Mouse (Mus musculus): ENCODE data around the gene Fastkd1. TPM values are rescaled to one million over a fixed set of nuclear protein-coding genes. Genes with fewer than 3 reads are reported as not detected.
"Not testable (repeated sequence)": the region's sequence is repeated elsewhere in the genome, so short reads cannot be mapped to it uniquely, and the experiment has no call there.

The Fastkd1 gene
- 10 to 100 TPM; 16.6 to 19.4 TPM for total RNA-seq (2021)

DNA sequence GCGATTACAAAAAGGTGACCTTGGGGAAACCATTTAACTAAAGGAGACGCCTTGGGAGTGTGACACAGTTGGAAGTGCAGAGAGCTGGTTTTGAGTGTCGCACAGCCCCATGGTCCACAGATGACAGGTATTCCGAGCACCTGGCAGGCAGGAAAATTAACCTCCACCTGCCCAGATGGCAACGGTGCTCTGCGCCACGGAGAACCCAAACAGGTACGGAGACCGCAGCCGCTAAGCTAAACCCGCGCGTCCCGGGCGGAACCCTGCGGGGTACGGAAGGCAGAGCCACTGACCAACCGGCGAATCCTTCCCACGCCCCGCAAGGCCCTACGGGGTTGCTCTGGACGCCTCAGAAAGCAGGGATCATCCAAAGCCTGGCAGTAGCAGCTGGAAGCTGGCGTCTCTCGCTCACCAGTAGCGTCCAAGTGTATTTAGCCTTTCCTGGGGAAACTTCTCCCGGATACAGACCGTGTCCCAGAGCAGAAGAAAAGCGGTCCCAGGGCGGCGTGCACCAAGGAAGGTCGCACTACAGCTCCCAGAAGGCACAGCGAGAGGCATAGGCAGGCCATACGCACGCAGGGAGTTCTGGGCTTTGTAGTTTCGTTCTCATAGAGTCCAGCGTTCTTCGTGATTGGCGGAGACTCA, at the start of gene Fastkd1:
Fastkd1 (minus strand) TSS at position 536 of the 645 bp plus-strand sequence.
- DNase-seq (ENCODE audit: extremely low spot score in 1 of 2, low spot score in 1 of 2), result peak; percentile 67 to 69

DNA sequence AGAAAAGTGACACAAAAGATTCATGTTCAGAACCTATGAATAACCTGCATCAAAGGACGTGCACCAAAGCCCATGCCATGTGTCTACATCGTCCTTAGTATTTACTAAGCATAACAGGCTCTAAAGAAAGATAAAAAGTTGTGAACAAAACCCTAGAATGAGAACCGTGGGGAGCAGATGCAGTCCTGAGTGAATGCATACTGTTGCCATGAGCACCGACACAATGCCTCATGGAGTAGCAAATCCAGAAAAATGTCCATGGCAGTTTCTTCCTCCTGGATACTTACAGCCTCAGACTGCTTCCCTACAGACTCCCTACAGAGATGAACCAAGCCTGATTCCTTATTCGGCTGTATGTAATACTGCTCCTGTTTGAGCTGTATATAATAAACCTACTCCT, 47.7 kb upstream of the Fastkd1 start:
- DNase-seq (ENCODE audit: extremely low spot score in 1 of 2, low spot score in 1 of 2), result no peak

DNA sequence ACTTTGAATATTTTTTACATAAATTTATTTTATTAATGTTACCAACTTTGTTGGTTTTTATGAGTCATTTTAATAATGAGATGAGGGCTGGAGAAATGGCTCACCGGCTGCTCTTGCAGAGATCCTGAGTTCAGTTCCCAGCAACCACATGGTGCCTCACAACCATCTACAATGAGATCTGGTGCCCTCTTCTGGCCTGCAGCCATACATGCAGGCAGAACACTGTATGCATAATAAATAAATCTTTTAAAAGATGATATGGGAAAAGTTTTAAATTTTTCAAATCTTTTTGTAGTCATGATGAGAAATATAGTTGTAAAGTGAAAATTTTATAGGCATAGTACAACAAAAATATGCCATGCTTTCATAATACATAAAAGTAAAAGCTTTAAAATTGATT, 31.8 kb upstream of the Fastkd1 start:
- DNase-seq (ENCODE audit: extremely low spot score in 1 of 2, low spot score in 1 of 2), result no peak

DNA sequence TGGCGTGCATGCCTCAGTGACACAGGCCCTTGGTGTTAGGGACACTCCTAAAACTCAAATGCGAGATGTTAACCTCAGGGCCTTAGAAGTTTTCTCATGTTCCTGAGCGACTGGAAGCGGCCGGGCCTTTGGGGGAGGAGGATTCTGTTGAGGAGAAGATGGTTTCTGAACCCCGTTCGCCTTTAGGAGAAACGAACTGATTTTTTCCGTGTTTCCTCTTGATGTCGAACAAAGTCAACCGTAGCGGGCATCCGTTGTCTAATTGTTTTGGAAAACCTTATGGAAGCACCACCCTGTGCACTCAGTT, 10.2 kb upstream of the Fastkd1 start:
- DNase-seq (ENCODE audit: extremely low spot score in 1 of 2, low spot score in 1 of 2), result no peak

DNA sequence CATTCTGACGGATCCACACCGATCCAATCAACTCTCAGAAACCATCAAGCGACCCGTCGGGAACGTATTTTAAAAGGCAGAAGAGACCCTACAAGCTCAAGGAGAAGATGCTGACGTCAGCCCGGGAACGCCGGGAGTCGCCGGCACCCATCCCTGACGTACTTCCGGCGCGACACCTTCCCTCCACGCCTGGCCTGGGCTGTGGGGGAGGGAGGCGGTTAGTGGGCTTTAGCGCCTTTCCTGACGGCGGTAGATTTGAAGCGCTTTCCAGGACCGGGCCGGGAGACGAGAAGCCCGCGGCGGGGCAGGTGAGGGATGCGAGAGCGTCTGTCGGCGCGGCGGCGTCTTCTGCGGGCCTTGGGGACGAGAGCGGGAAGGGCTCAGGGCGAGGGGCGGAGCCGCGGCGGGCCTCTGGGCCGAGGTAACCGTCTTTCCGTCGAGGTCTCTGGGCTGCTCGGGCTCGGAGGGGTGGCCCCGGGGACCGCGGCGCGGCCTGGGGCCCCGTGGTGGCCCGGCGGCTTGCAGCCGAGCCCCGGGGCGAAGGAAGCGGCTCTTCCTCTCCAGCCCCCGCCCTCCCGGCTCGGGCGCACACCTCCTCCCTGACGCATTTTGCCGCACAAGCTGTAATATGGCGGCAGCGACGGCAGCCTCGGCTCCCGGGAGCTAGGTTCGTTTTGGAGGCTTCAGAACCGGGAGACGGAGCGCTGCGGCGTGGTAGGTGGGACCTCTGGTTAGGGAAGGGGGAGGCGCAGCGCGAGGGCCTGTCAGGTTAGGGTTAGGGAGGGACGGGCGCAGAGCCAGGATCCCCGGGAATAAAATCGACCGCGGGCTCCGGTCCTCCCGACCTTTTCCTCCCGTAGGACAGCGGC, 9.6 kb upstream of the Fastkd1 start:
- peak; percentile 92 to 94 for DNase-seq (ENCODE audit: extremely low spot score in 1 of 2, low spot score in 1 of 2)

DNA sequence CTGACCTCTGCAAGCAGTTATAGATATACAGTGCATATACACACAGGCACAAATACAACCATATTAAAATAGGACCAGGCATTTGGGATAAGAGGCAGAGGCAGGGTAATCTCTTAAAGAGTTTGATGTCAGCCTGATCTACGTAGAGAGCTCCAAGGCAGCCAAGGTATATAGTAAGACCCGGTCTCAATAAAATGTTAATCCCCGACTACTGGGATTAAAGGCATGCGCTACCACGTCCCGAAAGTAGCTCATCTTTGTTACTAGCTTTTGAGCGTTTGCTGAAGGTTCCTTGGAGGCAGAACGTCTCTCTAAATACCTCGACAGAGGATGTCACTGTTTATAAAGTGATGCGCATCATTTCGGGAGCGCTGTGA, 8.9 kb upstream of the Fastkd1 start, which contains the start of gene Ppig:
Ppig (plus strand) TSS at position 273 of the 377 bp plus-strand sequence.
- DNase-seq (ENCODE audit: extremely low spot score in 1 of 2, low spot score in 1 of 2), result no peak

DNA sequence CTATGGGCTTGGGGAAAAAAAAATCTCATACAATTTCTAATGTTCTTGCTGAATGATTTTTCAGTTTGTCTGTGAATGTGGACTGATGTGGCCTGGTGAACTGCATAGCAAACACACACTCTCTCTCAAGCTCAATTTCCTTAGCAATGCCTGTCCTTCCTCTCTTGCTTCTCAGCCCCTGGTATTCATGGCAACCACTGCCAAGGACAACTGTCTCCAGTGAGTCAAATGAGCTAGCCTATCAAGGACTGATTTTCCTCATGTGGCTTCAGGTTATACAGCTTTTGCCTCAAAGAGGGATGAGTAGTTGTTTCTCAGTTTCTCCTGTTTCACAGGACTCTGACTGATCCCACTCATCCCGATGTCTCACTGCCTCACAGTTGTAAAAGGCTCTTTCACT, 5.8 kb upstream of the Fastkd1 start:
- DNase-seq (ENCODE audit: extremely low spot score in 1 of 2, low spot score in 1 of 2), result no peak

DNA sequence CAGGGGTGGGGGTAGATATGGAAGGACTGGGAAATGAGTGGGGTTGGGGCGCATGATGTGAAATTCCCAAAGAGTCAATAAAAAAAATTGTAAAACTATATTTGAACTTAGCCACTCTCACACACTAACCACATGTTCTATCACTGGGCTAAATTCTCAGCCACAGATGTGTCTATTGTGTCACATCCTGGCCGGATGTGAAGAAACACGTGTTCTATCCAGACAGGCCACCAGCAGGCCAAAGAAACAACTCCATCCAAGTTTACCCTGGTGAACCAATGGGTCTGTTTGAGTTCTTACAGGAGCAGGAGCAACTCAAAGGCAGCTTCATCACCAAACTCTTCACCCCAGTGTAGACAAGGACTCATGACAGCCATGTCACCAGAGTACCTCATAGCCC, 3.2 kb upstream of the Fastkd1 start:
- DNase-seq (ENCODE audit: extremely low spot score in 1 of 2, low spot score in 1 of 2), result no peak

DNA sequence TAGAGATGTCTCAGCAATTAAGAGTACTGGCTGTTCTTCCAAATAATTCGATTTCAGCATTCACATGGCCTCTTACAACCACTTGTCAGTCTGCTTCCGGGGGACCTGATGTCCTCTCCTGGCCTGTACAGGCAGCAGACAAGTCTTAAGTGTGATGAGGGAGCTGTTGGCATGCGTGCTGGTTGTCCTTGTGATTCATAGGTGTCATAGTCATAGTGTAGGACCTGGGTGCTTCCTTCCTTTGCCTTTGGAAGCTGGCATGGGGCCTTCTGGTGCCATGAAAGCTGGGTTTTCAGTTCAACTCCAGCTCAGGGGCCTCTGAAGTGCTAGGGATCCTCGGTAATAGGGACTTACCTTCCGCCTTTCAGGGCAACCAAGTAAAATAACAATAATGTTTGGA, 810 bp upstream of the Fastkd1 start:
- no peak for DNase-seq (ENCODE audit: extremely low spot score in 1 of 2, low spot score in 1 of 2)

DNA sequence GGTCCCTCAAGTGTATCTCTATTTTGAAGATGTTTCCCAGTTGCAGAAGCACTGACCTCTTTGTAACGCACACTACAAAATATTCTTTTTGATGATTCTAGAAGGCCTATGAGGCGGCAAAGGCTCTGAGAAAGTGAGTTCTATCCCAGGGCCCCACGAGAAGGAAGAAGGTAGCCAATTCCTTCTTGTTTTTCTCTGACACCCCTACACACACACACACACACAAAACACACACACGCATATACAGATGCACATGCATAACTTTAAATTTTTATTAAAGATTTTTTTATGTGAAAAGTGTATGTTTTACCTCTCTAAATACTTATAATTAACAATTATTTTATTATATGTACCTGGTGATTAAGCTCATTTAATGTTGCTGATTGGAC, 304 bp upstream of the Fastkd1 start:
- no peak for DNase-seq (ENCODE audit: extremely low spot score in 1 of 2, low spot score in 1 of 2)

DNA sequence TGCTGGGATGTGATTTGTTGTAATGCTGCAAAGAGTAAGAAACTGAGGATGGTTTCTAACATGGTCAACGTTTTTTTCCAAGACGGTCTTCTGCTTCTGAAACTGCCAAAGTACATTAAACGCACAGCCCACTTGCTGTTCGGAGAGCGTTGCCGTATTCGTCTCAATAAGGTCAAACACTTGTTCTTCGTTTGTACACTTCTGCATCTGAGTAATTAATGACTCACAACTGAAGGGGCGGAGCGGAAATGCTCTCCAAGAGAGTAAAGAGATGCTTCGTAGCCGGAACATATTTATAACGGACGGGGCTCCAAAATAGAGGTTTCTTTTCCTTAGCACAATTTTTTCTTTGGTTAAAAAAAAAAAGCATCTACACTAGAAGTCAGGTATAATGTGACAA, 1.1 kb downstream of the Fastkd1 start:
- no peak for DNase-seq (ENCODE audit: extremely low spot score in 1 of 2, low spot score in 1 of 2)

DNA sequence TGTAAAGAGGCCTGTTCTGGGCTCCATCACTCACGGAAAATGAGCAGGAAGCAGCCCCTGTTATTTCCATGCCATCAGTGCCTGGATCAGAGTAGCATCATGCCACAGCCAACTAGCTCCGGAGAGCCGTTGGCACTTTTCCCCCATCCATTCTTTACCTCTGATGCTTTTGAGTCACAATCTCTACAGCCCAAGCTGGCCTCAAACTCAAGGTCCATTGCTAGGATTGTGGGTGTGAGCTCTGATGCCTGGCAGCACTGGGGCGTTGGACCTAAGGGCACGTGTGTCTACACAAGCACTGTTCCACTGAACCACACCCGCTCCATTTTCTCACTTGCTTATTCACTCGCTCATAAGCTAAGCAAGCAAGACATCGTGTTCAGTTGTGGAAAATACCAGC, 12.9 kb downstream of the Fastkd1 start:
- DNase-seq (ENCODE audit: extremely low spot score in 1 of 2, low spot score in 1 of 2), result no peak

DNA sequence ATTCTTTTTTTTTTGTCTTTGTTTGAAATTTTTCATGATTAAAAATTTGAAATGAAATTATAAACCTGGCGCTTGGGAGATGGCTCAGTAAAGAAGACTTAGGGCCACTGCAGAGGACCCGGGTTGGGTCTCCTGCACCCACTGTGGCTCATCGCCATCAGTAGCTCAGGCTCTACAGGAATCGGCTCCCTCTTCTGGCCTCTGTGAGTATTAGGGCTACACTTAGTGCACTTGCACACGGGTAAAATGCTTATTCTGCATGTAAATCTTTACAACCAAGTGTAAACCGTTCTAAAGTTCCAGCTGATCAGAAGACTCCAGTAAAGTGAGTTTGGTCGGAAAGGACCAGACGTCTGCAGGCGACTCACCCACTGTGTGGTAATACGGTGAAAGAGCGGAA, 19.8 kb downstream of the Fastkd1 start:
- DNase-seq (ENCODE audit: extremely low spot score in 1 of 2, low spot score in 1 of 2), result no peak

DNA sequence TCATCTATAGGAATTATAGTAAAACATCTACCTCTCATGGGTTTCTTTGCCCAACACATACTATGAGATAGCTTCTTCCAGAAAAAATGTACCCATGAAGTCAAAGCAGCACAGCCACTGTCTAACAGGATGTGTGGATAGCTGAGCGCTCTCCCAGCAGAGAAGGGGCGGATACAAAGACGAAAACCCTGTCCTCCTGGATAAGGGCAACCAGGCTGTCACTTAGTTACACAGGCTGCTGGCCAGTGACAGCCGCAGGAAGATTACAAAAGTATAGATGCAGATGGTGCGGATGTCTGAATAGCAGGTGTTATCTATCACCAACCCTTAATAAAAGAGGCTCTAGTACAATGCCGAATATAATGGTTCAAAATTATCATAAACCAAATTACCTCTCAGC, 22.5 kb downstream of the Fastkd1 start:
- no peak for DNase-seq (ENCODE audit: extremely low spot score in 1 of 2, low spot score in 1 of 2)

DNA sequence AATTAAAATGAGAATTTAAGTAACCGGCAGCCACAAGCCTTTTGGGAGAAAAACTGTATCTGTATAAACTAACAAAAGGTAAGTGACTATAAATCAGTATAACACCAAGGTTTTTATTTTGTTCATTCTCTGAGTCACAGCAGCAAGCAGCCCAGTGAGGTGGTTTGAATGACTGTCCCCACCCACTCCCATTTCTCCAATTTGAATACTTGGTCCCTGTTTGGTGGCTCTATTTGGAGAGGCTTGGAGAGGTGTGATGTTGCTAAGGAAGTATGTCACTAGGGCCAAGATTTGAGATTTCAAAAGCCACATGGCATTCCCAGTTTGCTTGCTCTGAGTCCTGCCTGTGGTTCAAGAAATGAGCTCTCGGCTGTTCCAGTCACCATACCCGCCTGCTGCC, 23.1 kb downstream of the Fastkd1 start:
- no peak for DNase-seq (ENCODE audit: extremely low spot score in 1 of 2, low spot score in 1 of 2)

DNA sequence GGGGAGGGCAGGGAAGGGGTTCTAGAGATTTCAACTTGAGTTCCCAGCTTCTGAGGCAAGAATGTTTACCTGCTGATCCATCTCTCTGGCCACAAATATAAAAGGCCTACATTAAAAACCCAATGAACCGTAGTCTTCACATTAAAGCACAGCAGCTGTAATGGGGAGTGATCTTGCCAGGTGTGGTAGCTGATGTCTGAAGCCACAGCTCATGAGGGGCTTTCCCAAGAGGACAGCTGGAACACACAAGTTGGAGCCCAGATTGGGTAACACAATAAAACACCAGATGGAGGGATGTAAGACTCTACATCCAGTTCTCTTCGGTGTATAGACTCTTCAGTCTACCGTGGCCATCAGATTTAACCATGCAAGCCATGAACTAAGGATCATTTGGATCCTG, 28.8 kb downstream of the Fastkd1 start:
- DNase-seq (ENCODE audit: extremely low spot score in 1 of 2, low spot score in 1 of 2), result no peak

DNA sequence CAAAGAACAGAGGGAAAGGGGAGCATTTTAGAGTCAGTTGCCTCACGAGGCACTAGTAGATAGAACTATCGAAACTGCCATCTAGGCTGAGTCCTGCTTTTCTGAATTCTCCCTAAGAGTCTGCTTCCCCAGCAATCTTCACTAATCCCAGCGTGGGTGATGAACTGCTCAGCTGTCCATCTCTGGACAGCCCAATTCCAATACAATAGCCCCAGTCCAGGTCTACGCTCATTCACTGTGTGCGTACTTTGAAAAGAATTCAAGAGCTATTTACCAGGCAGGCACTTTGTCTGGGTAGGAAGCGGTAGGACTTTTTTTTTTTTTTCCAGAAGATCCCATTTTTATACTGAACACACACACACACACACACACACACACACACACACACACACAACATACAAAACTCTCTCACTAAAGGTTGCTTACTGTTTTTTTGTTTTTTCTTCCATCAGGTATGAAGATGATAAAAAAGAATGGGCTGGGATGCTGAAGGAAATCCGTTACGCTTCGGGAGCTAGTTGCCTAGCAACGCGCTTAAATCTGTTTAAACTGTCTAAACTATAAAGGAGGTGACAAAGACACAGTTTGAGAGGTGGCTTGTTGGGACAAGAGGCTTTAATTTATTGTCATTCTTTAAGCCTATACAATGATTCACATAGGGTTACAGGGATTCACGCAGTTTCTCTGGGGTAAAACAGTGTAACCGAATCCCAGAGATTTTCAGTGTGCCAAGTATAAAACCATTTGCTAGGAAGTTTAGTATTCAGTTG, 30.1 kb downstream of the Fastkd1 start:
- no peak for DNase-seq (ENCODE audit: extremely low spot score in 1 of 2, low spot score in 1 of 2)

DNA sequence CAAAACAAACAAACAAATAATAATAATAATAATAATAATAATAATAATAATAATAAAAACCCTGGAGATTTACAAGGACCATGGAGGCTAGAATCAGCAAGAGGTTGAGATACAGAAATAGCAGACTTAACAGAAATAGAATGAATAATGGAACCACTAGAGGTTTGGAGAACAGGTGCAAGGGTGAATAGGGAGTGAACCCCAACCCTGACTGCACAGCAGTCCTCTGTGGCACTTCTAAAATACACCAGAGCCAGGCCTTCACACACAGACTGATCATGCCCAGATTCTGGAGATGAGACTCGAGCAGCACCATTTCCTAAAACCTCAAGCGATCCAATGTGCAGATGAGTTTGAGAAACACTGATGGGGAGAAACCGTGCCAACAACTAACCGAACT, 31.4 kb downstream of the Fastkd1 start:
- no peak for DNase-seq (ENCODE audit: extremely low spot score in 1 of 2, low spot score in 1 of 2)

DNA sequence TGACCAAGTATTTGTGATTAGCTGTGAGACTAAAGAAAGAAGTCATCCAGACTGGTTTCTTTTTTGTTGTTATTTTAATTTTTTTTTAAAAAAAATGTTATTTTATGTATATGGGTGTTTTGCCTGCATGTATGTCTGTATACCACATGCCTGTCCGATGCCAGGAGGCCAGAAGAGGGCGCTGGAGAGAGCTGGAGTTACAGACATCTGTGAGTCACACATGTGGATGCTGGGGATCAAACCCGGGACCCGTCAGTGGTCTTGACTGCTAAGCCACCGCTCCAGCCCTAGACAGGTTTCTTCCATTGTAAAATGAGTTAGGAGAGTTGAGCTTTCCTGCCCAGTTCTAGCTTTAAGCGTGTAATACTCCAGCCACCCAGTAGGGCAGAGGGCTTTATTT, 33.3 kb downstream of the Fastkd1 start:
- DNase-seq (ENCODE audit: extremely low spot score in 1 of 2, low spot score in 1 of 2), result no peak

DNA sequence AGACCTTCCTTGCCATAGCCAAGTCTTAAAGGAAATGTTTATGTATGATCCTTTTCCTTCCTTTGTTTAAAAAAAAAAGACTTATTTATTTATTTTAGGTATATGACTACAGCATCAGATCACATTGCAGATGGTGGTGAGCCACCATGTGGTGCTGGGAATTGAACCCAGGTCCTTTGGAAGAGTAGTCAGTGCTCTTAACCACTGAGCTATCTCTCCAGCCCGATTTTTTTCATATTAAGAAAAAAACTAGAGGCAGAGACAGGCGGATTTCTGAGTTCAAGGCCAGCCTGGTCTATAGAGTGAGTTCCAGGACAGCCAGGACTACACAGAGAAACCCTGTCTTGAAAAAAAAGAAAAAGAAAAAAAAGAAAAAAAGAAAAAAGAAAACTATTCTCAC, 36.1 kb downstream of the Fastkd1 start:
- not testable (repeated sequence) for DNase-seq (ENCODE audit: extremely low spot score in 1 of 2, low spot score in 1 of 2)

DNA sequence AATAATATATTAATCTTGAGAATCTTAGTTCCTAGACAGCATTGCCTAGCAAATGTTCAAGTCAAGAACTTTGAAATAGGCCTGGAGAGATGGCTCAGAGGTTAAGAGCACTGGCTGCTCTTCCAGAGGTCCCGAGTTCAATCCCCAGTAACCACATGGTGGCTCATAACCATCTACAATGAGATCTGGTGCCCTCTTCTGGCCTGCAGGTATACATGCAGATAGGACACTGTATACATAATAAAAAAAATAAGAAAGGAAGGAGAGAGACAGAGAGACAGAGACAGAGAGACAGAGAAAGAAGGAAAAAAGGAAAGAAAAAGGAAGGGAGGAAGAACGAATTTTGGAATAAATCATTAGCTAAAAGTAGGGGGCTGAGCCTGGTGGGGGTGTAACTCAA, 36.6 kb downstream of the Fastkd1 start:
- no peak for DNase-seq (ENCODE audit: extremely low spot score in 1 of 2, low spot score in 1 of 2)

DNA sequence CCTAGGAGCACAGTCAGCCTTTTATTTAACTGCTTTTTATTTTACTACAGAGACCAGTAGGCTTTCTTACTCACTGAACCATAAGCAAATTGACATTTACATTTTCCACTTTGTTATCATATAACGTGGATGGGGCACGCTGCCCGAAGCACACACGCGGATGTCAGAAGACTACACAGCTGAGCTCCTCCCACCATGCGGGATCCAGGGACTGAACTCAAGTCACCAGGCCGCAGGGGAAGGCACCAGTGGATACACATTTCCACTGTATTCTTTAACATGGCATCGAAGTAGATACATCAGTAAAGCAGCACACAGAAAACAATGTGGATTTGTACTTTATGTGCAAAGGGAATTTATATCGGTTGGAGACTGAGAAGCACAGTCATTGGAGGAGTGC, 38.0 kb downstream of the Fastkd1 start:
- no peak for DNase-seq (ENCODE audit: extremely low spot score in 1 of 2, low spot score in 1 of 2)

Data from layer of hippocampus, postnatal 25 days (tissue).